Mouse (Mus musculus) hindbrain, postnatal 0 days (tissue): ENCODE data around the gene Tnfrsf1b. TPM values are rescaled to one million over a fixed set of nuclear protein-coding genes. Genes with fewer than 3 reads are reported as not detected.
"Not testable (repeated sequence)": the region's sequence is repeated elsewhere in the genome, so short reads cannot be mapped to it uniquely, and the experiment has no call there.

Experiments
- ATAC-seq: fragments of 200-750 bp; cut with Nextera tagmentation; 2 replicates; pipeline ENCODE4 v1.8.0; 2017; ENCODE audit warnings: mild to moderate bottlenecking, moderate TSS enrichment, moderate library complexity
- DNase-seq: peaks from one replicate; pipeline ENCODE4 v3.0.0-alpha.2; 2015; ENCODE audit warnings: low spot score
- H3K27ac ChIP-seq: fragments of 300-500 bp; sonication (generic); 2 replicates; pipeline ENCODE4 v1.5.1; 2014; ENCODE audit warnings: mild to moderate bottlenecking
- H3K27me3 ChIP-seq: fragments of 300-500 bp; sonication (generic); 2 replicates; pipeline ENCODE4 v1.6.1; 2014; ENCODE audit warnings: low read length, mixed read lengths; ENCODE audit not compliant: insufficient read depth
- H3K36me3 ChIP-seq: fragments of 300-500 bp; sonication (generic); 2 replicates; pipeline ENCODE4 v1.6.1; 2014; ENCODE audit warnings: low read length, mixed read lengths; ENCODE audit not compliant: insufficient read depth
- H3K4me1 ChIP-seq: fragments of 300-500 bp; sonication (generic); 2 replicates; pipeline ENCODE4 v1.6.1; 2014; ENCODE audit warnings: antibody characterized with exemption, low read length, mixed read lengths; ENCODE audit not compliant: insufficient read depth
- H3K4me2 ChIP-seq: fragments of 300-500 bp; sonication (generic); 2 replicates; pipeline ENCODE4 v1.6.1; 2014; ENCODE audit warnings: low read depth, mild to moderate bottlenecking, low read length, moderate library complexity, mixed read lengths
- H3K4me3 ChIP-seq: fragments of 300-500 bp; sonication (generic); 2 replicates; pipeline ENCODE4 v1.5.1; 2014; ENCODE audit warnings: low read length
- H3K9ac ChIP-seq: fragments of 300-500 bp; sonication (generic); replicated peaks from 2 replicates; pipeline ENCODE4 v1.6.1; 2014; ENCODE audit warnings: mild to moderate bottlenecking, low read length, moderate library complexity, mixed read lengths
- H3K9me3 ChIP-seq: fragments of 300-500 bp; sonication (generic); 2 replicates; pipeline ENCODE4 v1.6.1; 2016; ENCODE audit warnings: low read length, mixed read lengths
- CTCF ChIP-seq: IDR thresholded peaks from 2 replicates; pipeline ENCODE4 v1.5.1; 2016; ENCODE audit warnings: antibody characterized with exemption, control low read depth, low read depth
- WGBS: fragments of 180-500 bp; shearing (Covaris S2); extraction: QIAGEN DNeasy Blood & Tissue Kit; methylation state at CpG from one replicate; pipeline ENCODE4 v1.1.7; 2014; 5-methylcytosine and 5-hydroxymethylcytosine counted together
- polyA plus RNA-seq: library from polyadenylated mRNA; unstranded; fragments of >200 nt; fragmentation: Nextera tagmentation; extraction: Ambion mirVana; gene quantifications from 2 replicates; pipeline ENCODE4 v1.2.1, GENCODE M21; 2015
- total RNA-seq: library from RNA; depleted of rRNA; stranded (reverse); fragments of >200 nt; gene quantifications from 2 replicates; pipeline ENCODE4 v1.2.3, GENCODE M21; 2014

Gene Tnfrsf1b
- total and polyA plus RNA-seq, 2 experiments from 2014 or later: 2.9 to 7.3 TPM

- peak overlapping the region; percentile 82 for H3K27ac ChIP-seq
- peak; percentile 33 for ATAC-seq
- under 1% methylated on average over 10 of the region's 10 CpGs for WGBS
These were observed 52.6 kb downstream of the Tnfrsf1b start for GRCm38 (mm10) chr4:145193991-145194511.

GRCm38 (mm10) chr4:145193406-145193805 lies 53.3 kb downstream of the Tnfrsf1b start:
- peak overlapping the region; percentile 90 for H3K4me2 ChIP-seq
- DNase-seq: no peak
- peaks cover 8% of the 10 kb centered on the region for H3K4me1 ChIP-seq
- no peaks in the 10 kb centered on the region for H3K27me3 ChIP-seq
- H3K27ac ChIP-seq: no peak overlapping the region
- 52% methylated on average over 3 of the region's 3 CpGs for WGBS
- H3K9ac ChIP-seq: peak overlapping the region; percentile 91; the same call in 1 of the 2 replicates
- peak overlapping the region; percentile 96 for H3K4me3 ChIP-seq
- no peak for TF ChIP-seq CTCF
- ATAC-seq: no peak
- peaks cover 13% of the 10 kb centered on the region; the same call in 1 of the 2 replicates for H3K36me3 ChIP-seq
- no peaks in the 10 kb centered on the region for H3K9me3 ChIP-seq

More at GRCm38 (mm10) chr4:145193991-145194511, 52.6 kb downstream of the Tnfrsf1b start:
- no peak for TF ChIP-seq CTCF
- peak overlapping the region; percentile 91 for H3K9ac ChIP-seq
- peaks cover 13% of the 10 kb centered on the region; the same call in 1 of the 2 replicates for H3K36me3 ChIP-seq
- peak; percentile 56 for DNase-seq
- H3K27me3 ChIP-seq: no peaks in the 10 kb centered on the region
- H3K4me1 ChIP-seq: peaks cover 8% of the 10 kb centered on the region
- H3K4me3 ChIP-seq: peak overlapping the region; percentile 96
- H3K9me3 ChIP-seq: no peaks in the 10 kb centered on the region
- peak overlapping the region; percentile 90 for H3K4me2 ChIP-seq

- ATAC-seq (no peak), DNase-seq (no peak)
- Histone ChIP-seq H3K36me3 (peaks cover 13% of the 10 kb centered on the region; the same call in 1 of the 2 replicates), H3K9ac (no peak overlapping the region), H3K4me2 (0 out of 2 replicates have a peak overlapping the region, but pooled peaks have one; percentile 6), H3K4me3 (no peak overlapping the region), H3K4me1 (peaks cover 8% of the 10 kb centered on the region), H3K27ac (no peak overlapping the region), H3K9me3 (no peaks in the 10 kb centered on the region), H3K27me3 (no peaks in the 10 kb centered on the region)
- TF ChIP-seq CTCF: no peak
These were observed 54.0 kb downstream of the Tnfrsf1b start for GRCm38 (mm10) chr4:145192686-145193085.

- H3K9ac ChIP-seq: no peak overlapping the region
- no peak overlapping the region for H3K27ac ChIP-seq
- H3K4me3 ChIP-seq: no peak overlapping the region
- H3K9me3 ChIP-seq: no peaks in the 10 kb centered on the region
- H3K27me3 ChIP-seq: no peaks in the 10 kb centered on the region
- H3K36me3 ChIP-seq: peaks cover 30% of the 10 kb centered on the region
- H3K4me2 ChIP-seq: no peak overlapping the region
- DNase-seq (no peak), ATAC-seq (no peak)
- TF ChIP-seq CTCF: no peak
- peaks cover 2% of the 10 kb centered on the region; the same call in 1 of the 2 replicates for H3K4me1 ChIP-seq
These were observed 58.1 kb downstream of the Tnfrsf1b start for GRCm38 (mm10) chr4:145188561-145188960.

- ATAC-seq: no peak
- Histone ChIP-seq H3K27ac (no peak overlapping the region), H3K9ac (no peak overlapping the region), H3K4me1 (no peaks in the 10 kb centered on the region), H3K4me3 (no peak overlapping the region), H3K36me3 (peaks cover 30% of the 10 kb centered on the region), H3K4me2 (no peak overlapping the region), H3K27me3 (no peaks in the 10 kb centered on the region), H3K9me3 (no peaks in the 10 kb centered on the region)
- TF ChIP-seq CTCF: no peak
- 80% methylated on average over 2 of the region's 2 CpGs for WGBS
- DNase-seq: no peak
These were observed 59.1 kb downstream of the Tnfrsf1b start for GRCm38 (mm10) chr4:145187619-145188018.

- H3K4me1 ChIP-seq: no peaks in the 10 kb centered on the region
- H3K4me2 ChIP-seq: no peak overlapping the region
- H3K27me3 ChIP-seq: no peaks in the 10 kb centered on the region
- H3K9me3 ChIP-seq: no peaks in the 10 kb centered on the region
- no peak overlapping the region for H3K27ac ChIP-seq
- DNase-seq (no peak), ATAC-seq (no peak)
- TF ChIP-seq CTCF: no peak
- no peak overlapping the region for H3K4me3 ChIP-seq
- H3K9ac ChIP-seq: no peak overlapping the region
- WGBS: 98% methylated on average over 5 of the region's 5 CpGs
- peaks cover 36% of the 10 kb centered on the region for H3K36me3 ChIP-seq
These were observed 67.6 kb downstream of the Tnfrsf1b start for GRCm38 (mm10) chr4:145178918-145179549.

- H3K9me3 ChIP-seq, H3K27me3 ChIP-seq, DNase-seq, H3K4me2 ChIP-seq, H3K9ac ChIP-seq, ATAC-seq, H3K4me1 ChIP-seq, H3K4me3 ChIP-seq, H3K27ac ChIP-seq: not testable (repeated sequence)
- WGBS: 86% methylated on average over 3 of the region's 3 CpGs
- peaks cover 52% of the 10 kb centered on the region for H3K36me3 ChIP-seq
These were observed 81.1 kb downstream of the Tnfrsf1b start for GRCm38 (mm10) chr4:145165542-145165941.
